Mouse (Mus musculus) neural tube, embryonic 12.5 days (tissue): ENCODE measurements around the gene Lrp1. TPM values are rescaled to one million over a fixed set of nuclear protein-coding genes. Genes with fewer than 3 reads are reported as not detected.
A peak's percentile ranks its signal among the peaks of the same experiment; 100 is the strongest.

Experiments
- ATAC-seq: fragments of 200-750 bp; cut with Nextera tagmentation; 2 replicates; pipeline ENCODE4 v1.8.0; 2017; ENCODE audit warnings: low read depth, mild to moderate bottlenecking, moderate TSS enrichment, moderate library complexity; ENCODE audit not compliant: low FRiP score
- H3K27ac ChIP-seq: fragments of 300-500 bp; sonication (generic); 2 replicates; pipeline ENCODE4 v1.5.1; 2016
- H3K27me3 ChIP-seq: fragments of 300-500 bp; sonication (generic); replicated peaks from 2 replicates; pipeline ENCODE4 v1.6.1; 2016; ENCODE audit warnings: mild to moderate bottlenecking
- H3K36me3 ChIP-seq: fragments of 300-500 bp; sonication (generic); 2 replicates; pipeline ENCODE4 v1.6.1; 2016; ENCODE audit warnings: mild to moderate bottlenecking
- H3K4me1 ChIP-seq: fragments of 300-500 bp; sonication (generic); 2 replicates; pipeline ENCODE4 v1.6.1; 2016
- H3K4me2 ChIP-seq: fragments of 300-500 bp; sonication (generic); replicated peaks from 2 replicates; pipeline ENCODE4 v1.6.1; 2016; ENCODE audit warnings: mild to moderate bottlenecking
- H3K4me3 ChIP-seq: fragments of 300-500 bp; sonication (generic); 2 replicates; pipeline ENCODE4 v1.5.1; 2016
- H3K9ac ChIP-seq: fragments of 300-500 bp; sonication (generic); 2 replicates; pipeline ENCODE4 v1.6.1; 2016; ENCODE audit warnings: mild to moderate bottlenecking
- H3K9me3 ChIP-seq: fragments of 300-500 bp; sonication (generic); 2 replicates; pipeline ENCODE4 v1.6.1; 2016; ENCODE audit warnings: mild to moderate bottlenecking
- WGBS: fragments of 180-500 bp; shearing (Covaris S2); methylation state at CpG from one replicate; pipeline ENCODE4 v1.1.7; 2016; 5-methylcytosine and 5-hydroxymethylcytosine counted together
- polyA plus RNA-seq: library from polyadenylated mRNA; unstranded; fragments of >200 nt; fragmentation: Nextera tagmentation; extraction: Ambion mirVana; gene quantifications from 2 replicates; pipeline ENCODE4 v1.2.1, GENCODE M21; 2016

The Lrp1 gene
- polyA plus RNA-seq, 1 experiment from 2014 or later = 96.0 TPM

DNA sequence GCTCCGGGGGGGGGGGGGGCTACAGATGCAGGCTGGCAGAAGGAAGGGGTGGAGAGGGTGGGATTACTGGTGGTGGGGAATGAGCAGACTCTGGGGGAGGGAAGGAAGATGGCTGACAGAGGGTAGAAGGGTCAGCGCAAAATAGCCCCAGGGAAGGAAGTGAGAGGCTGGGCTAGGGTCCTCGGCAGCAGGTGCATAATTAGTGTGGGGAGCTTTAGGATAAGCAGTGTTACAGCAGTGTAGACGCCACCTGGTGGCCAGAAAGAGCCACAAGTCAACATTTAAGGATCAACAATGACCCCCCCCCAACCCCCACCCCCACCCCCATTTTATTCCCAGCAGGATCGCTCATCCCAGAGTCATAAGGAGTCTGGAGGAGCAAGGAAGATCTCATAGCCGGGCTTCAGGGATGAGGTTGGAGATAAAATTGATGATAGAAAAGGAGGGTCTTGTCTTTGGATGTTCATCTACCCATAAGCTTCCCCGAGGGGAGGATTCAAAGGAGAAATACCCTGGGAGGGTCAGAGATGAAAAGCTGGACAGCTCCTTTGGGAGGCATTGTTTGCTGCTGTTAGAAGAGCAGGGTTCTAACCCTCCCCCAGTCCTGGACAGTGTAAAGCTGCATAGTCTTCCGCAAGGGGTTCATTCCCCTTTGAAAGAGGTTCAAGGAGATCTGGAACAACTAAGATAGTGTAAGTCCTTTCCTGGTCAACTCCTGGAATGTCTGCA is 84.2 kb downstream of the Lrp1 start:
- Histone ChIP-seq H3K4me1 (peaks cover 40% of the 10 kb centered on the region), H3K36me3 (peaks cover 35% of the 10 kb centered on the region), H3K4me2 (peak overlapping the region; percentile 28), H3K9ac (no peak overlapping the region), H3K27me3 (peaks cover 48% of the 10 kb centered on the region), H3K4me3 (no peak overlapping the region), H3K27ac (peak overlapping the region; percentile 37), H3K9me3 (no peaks in the 10 kb centered on the region)
- ATAC-seq = peak; percentile 39
- WGBS = 11% methylated on average over 8 of the region's 8 CpGs

DNA sequence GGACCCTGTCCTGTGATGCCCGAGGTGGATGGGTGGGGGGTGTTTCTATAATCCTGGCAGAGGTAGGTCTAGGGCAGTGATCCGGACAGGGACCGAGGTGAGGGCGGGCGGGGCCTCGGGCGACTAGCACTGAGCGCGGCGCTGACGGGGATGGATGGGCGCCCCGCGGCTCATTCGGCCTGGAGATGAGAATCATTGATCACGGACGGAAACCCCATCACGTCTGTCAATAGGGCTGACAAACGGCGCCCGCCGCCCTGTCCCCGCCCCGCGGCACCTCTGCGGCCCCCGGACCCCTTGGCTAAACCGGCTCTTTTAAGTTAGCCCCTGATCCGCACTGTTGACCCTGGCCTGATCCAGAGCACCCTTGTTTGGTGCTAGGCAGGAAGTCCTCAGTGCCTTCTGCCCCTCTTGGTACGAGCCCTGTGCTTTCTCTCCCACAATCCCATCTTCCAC is 86.0 kb downstream of the Lrp1 start:
- Histone ChIP-seq H3K4me3 (peak overlapping the region; percentile 59), H3K4me1 (peaks cover 56% of the 10 kb centered on the region), H3K4me2 (peak overlapping the region; percentile 81), H3K27ac (peak overlapping the region; percentile 32), H3K36me3 (peaks cover 19% of the 10 kb centered on the region), H3K9me3 (no peaks in the 10 kb centered on the region), H3K27me3 (peaks cover 66% of the 10 kb centered on the region), H3K9ac (peak overlapping the region; percentile 74; the same call in 1 of the 2 replicates)
- peak; percentile 35 for ATAC-seq
- whole genome bisulfite sequencing = under 1% methylated on average over 29 of the region's 30 CpGs

DNA sequence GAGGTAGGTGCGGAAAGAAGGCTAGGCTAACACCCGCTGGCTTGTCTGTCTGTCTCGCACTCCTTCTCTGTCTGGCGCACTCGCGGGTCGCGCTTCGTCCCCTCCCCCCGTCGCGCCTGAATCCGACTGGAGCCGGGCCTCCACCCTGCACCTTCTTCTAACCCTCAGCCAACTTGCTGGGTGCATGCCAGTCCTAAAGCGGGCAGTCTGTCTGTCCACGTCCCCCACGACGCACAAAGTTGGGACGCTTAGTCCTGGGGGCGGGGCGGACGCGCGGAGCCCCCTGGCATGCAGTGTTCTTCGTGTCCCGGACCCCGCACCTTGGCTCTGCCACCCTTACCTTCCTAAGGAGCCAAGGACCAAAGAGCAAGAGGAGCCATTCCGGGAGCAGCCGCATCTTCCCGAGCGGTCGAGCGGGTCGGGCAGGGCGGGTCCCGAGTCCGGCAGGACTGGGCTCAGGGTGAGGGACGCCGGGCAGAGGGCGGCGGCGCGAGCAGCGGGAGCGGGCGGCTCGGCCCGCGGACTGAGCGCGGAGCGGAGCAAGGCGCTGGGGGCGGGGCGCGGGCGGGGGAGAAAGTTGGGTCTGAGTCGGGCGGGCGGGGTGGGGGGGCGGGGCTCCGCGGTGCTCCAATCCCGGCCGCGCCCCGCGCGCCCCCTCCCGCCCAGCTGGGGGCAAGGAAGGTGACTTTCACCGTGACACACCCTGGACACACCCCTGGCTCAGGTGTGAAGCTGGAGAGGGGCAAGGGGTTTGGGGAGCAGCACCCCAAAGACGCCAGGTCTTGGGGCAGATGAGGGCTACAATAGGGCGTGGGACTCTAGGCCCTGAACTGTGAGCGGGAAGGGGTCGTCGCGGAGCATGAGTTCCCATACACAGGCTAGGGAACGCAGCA is 86.7 kb downstream of the Lrp1 start, which contains the start of gene Nxph4:
TSS of gene Nxph4 (minus strand) at position 524 of the 893 bp plus-strand sequence.
- peaks cover 12% of the 10 kb centered on the region for H3K36me3 ChIP-seq
- H3K4me2 ChIP-seq = peak within 1 kb of the TSS; percentile 81
- WGBS = under 1% methylated on average over 75 of the region's 78 CpGs
- ATAC-seq = no peak
- peaks cover 62% of the 10 kb centered on the region for H3K4me1 ChIP-seq
- H3K4me3 ChIP-seq = peak within 1 kb of the TSS; percentile 59
- H3K27ac ChIP-seq = peak within 1 kb of the TSS; percentile 62
- no peaks in the 10 kb centered on the region for H3K9me3 ChIP-seq
- H3K9ac ChIP-seq = peak within 1 kb of the TSS; percentile 74
- peaks cover 73% of the 10 kb centered on the region for H3K27me3 ChIP-seq

DNA sequence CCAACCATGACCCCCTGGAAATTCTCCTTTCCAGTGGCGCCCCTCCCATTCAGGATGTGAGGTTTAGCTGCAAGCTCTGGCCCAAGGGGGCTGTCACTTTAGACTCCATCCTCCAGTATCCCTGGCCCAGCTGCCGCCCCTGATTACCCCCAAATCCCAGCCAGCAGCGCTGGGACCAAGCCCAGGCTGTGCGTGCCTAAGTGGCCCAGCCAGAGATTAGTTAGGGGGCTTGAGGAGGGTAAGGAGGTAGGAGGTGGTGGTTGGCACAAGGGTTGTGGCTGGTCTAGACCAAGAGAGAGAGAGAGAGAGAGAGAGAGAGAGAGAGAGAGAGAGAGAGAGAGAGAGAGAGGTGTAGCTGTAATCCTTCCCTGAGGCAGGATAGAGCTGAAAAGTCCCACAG is 89.4 kb downstream of the Lrp1 start:
- peak overlapping the region; percentile 59 for H3K4me3 ChIP-seq
- no peaks in the 10 kb centered on the region for H3K36me3 ChIP-seq
- peak overlapping the region; percentile 74 for H3K9ac ChIP-seq
- H3K4me1 ChIP-seq = peaks cover 80% of the 10 kb centered on the region
- H3K27ac ChIP-seq = peak overlapping the region; percentile 71; the same call in 1 of the 2 replicates
- ATAC-seq = no peak
- H3K4me2 ChIP-seq = peak overlapping the region; percentile 81
- WGBS = under 1% methylated on average over 4 of the region's 4 CpGs
- H3K9me3 ChIP-seq = no peaks in the 10 kb centered on the region
- peaks cover 99% of the 10 kb centered on the region for H3K27me3 ChIP-seq

GRCm38 (mm10) chr10:127530945-127531344 is 90.0 kb downstream of the Lrp1 start:
- Histone ChIP-seq H3K4me3 (peak overlapping the region; percentile 59), H3K9ac (peak overlapping the region; percentile 74), H3K9me3 (no peaks in the 10 kb centered on the region), H3K27me3 (peaks cover 99% of the 10 kb centered on the region), H3K27ac (peak overlapping the region; percentile 71; the same call in 1 of the 2 replicates), H3K36me3 (no peaks in the 10 kb centered on the region), H3K4me1 (peaks cover 80% of the 10 kb centered on the region), H3K4me2 (peak overlapping the region; percentile 81)
- 3% methylated on average over 25 of the region's 25 CpGs for WGBS
- ATAC-seq = no peak

DNA sequence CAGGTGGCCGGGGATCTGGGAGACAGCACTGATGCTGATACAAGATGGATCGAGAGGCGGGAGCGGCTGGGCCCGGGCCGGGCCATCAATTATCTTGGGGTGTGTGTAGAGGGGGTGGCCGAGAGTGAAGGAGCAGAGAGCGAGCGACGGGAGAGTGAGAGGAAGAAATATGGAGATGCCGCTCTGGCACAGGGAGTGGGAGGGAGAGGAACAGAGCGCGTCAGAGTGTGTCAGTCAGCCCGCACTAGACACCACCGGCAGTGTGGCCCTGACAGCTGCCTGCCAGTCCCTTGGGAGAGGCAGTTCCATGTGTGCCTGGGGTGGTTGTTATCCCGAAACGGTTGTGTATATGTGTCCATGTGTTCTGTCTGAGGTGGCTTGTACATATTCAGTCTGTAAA is 93.5 kb downstream of the Lrp1 start:
- 1% methylated on average over 17 of the region's 17 CpGs for WGBS
- Histone ChIP-seq H3K4me1 (peaks cover 74% of the 10 kb centered on the region), H3K27ac (peak overlapping the region; percentile 84), H3K27me3 (peaks cover 91% of the 10 kb centered on the region), H3K9me3 (no peaks in the 10 kb centered on the region), H3K4me3 (peak overlapping the region; percentile 9; the same call in 1 of the 2 replicates), H3K9ac (peak overlapping the region; percentile 44), H3K4me2 (peak overlapping the region; percentile 81), H3K36me3 (no peaks in the 10 kb centered on the region)
- peak; percentile 31 for ATAC-seq

- Histone ChIP-seq H3K4me2 (peak overlapping the region; percentile 81), H3K27me3 (peaks cover 83% of the 10 kb centered on the region), H3K4me1 (peaks cover 78% of the 10 kb centered on the region), H3K27ac (peak overlapping the region; percentile 84; the same call in 1 of the 2 replicates), H3K4me3 (peak overlapping the region; percentile 23), H3K9ac (peak overlapping the region; percentile 44), H3K36me3 (no peaks in the 10 kb centered on the region), H3K9me3 (no peaks in the 10 kb centered on the region)
- peak; percentile 16; the same call in 1 of the 2 replicates for ATAC-seq
- 2% methylated on average over 26 of the region's 26 CpGs for WGBS
Observed at GRCm38 (mm10) chr10:127526681-127527080, 94.3 kb downstream of the Lrp1 start.

DNA sequence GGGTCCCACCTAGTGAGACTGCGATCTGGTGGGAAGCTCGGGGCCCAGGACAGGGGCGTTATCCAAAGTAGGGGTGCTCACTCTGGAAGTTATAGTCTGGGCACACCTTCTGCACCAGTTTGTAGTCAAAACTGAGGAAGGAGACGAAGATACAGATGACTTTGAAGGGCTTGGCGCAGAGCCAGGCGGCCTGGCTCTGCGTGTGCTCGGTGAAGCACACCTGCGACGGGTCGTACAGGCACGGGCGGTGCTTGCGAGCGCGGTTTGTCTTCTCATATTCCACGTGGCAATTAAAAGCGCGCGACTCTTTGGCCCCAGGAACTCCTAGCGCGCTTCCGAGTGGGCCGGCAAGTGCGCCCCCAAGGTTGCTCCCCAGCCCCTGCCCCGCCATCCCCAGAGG is 94.9 kb downstream of the Lrp1 start:
- H3K9me3 ChIP-seq = no peaks in the 10 kb centered on the region
- H3K4me1 ChIP-seq = peaks cover 79% of the 10 kb centered on the region
- H3K27ac ChIP-seq = peak overlapping the region; percentile 84; the same call in 1 of the 2 replicates
- H3K4me2 ChIP-seq = peak overlapping the region; percentile 81
- H3K36me3 ChIP-seq = no peaks in the 10 kb centered on the region
- 1% methylated on average over 26 of the region's 26 CpGs for WGBS
- peak overlapping the region; percentile 44; the same call in 1 of the 2 replicates for H3K9ac ChIP-seq
- peaks cover 77% of the 10 kb centered on the region for H3K27me3 ChIP-seq
- ATAC-seq = no peak
- peak overlapping the region; percentile 23 for H3K4me3 ChIP-seq

DNA sequence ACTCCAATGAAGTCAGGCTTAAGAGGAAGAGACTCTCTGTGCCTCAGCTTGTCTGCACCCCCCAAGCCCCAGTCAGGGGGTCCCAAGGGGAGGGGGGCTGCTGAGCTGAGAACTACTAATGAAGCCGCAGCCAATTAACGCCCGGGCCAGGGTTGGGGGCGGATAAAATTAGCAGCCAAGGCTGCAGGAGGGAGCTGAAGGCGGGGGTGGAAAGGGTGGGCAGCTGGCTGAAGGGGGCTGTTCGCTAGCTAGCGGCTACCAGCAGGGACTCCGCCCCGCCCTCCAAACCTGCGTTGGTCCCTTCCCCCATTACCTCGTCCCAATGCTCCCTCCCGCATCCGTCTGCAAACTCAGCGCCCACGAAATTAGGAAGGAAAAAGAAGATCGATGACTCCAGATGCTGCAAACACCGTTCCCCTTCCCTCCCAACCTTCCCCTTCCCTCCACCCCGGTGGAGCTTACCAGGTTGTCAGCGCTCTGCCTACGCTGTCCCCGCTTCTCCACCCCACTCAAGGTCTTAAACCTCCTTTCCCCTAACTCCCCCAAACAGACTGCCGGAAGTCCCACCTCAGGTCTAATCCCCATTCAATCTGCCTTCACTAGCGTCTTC is 96.2 kb downstream of the Lrp1 start:
- H3K36me3 ChIP-seq = peaks cover 8% of the 10 kb centered on the region
- under 1% methylated on average over 23 of the region's 23 CpGs for WGBS
- peak overlapping the region; percentile 29; the same call in 1 of the 2 replicates for H3K9ac ChIP-seq
- peaks cover 64% of the 10 kb centered on the region for H3K27me3 ChIP-seq
- H3K27ac ChIP-seq = peak overlapping the region; percentile 42; the same call in 1 of the 2 replicates
- no peak overlapping the region for H3K4me3 ChIP-seq
- ATAC-seq = no peak
- H3K9me3 ChIP-seq = no peaks in the 10 kb centered on the region
- peak overlapping the region; percentile 81 for H3K4me2 ChIP-seq
- peaks cover 75% of the 10 kb centered on the region for H3K4me1 ChIP-seq

DNA sequence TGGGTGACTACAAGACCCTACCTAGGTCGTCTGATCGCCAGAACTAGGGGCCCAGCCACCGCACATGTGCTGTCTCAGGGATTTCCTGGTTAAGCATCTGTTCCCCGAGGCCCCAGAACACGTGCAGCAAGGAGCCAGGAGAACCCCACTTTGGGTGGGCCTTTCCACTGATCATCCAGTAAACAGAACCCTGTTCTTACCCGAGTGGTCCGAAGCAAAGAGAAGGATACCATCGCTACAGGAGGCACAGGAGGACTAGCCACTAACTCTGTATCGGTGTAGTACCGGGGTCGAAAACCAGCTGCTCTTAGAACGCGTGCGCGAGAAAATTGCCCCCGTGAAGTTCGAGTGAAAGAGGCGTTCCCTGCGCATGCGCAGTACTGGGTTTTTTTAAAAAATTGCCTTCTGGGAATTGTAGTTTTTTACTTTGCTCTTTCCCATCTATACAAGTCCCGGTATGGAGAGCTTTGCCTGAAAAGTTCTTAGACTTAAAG is 98.8 kb downstream of the Lrp1 start, which contains the start of gene Shmt2:
TSS of gene Shmt2 (minus strand) at position 357 of the 494 bp plus-strand sequence.
- Histone ChIP-seq H3K27ac (no peak within 1 kb of the TSS), H3K4me1 (peaks cover 56% of the 10 kb centered on the region), H3K36me3 (peaks cover 29% of the 10 kb centered on the region), H3K4me3 (peak within 1 kb of the TSS; percentile 54), H3K9me3 (no peaks in the 10 kb centered on the region), H3K9ac (peak within 1 kb of the TSS; percentile 54), H3K27me3 (peaks cover 43% of the 10 kb centered on the region), H3K4me2 (peak within 1 kb of the TSS; percentile 85)
- under 1% methylated on average over 21 of the region's 21 CpGs for WGBS
- ATAC-seq = peak; percentile 41; the same call in 1 of the 2 replicates

GRCm38 (mm10) chr10:127521611-127522080 is 99.3 kb downstream of the Lrp1 start:
- H3K36me3 ChIP-seq = peaks cover 29% of the 10 kb centered on the region
- peaks cover 56% of the 10 kb centered on the region for H3K4me1 ChIP-seq
- H3K4me3 ChIP-seq = peak overlapping the region; percentile 54
- H3K9ac ChIP-seq = peak overlapping the region; percentile 54
- H3K27ac ChIP-seq = no peak overlapping the region
- no peaks in the 10 kb centered on the region for H3K9me3 ChIP-seq
- peaks cover 43% of the 10 kb centered on the region for H3K27me3 ChIP-seq
- 10% methylated on average over 12 of the region's 12 CpGs for WGBS
- H3K4me2 ChIP-seq = peak overlapping the region; percentile 85
- ATAC-seq = peak; percentile 5; the same call in 1 of the 2 replicates
